Mouse (Mus musculus) liver, adult 2 months (tissue): ENCODE data around the gene Med15. TPM values are rescaled to one million over a fixed set of nuclear protein-coding genes. Genes with fewer than 3 reads are reported as not detected.

ENCODE experiments used
- DNase-seq: peaks from one replicate; pipeline ENCODE4 v3.0.0-alpha.2; 2011; ENCODE audit warnings: low read depth, low spot score; ENCODE audit errors: extremely low read depth
- H3K27ac ChIP-seq: fragments of 200-500 bp; replicated peaks from 2 replicates; pipeline ENCODE4 v1.5.1; 2012; ENCODE audit warnings: low read depth, mild to moderate bottlenecking, control low read depth, inconsistent platforms, low read length; ENCODE audit not compliant: insufficient read depth
- H3K27me3 ChIP-seq: fragments of 200-500 bp; 2 replicates; pipeline ENCODE4 v1.6.1; 2012; ENCODE audit warnings: mild to moderate bottlenecking, moderate library complexity, low read length, inconsistent platforms; ENCODE audit not compliant: control insufficient read depth, insufficient read depth
- H3K36me3 ChIP-seq: fragments of 200-500 bp; 2 replicates; pipeline ENCODE4 v1.6.1; 2012; ENCODE audit warnings: low read length, inconsistent platforms; ENCODE audit not compliant: control insufficient read depth, insufficient read depth
- H3K4me1 ChIP-seq: fragments of 200-500 bp; 2 replicates; pipeline ENCODE4 v1.6.1; 2011; ENCODE audit warnings: low read length; ENCODE audit not compliant: control insufficient read depth, insufficient read depth
- H3K4me3 ChIP-seq: fragments of 200-500 bp; 2 replicates; pipeline ENCODE4 v1.5.1; 2011; ENCODE audit warnings: low read depth, mild to moderate bottlenecking, control low read depth, low read length, moderate library complexity; ENCODE audit not compliant: insufficient read depth
- H3K79me2 ChIP-seq: fragments of 200-500 bp; 2 replicates; pipeline ENCODE4 v1.6.1; 2012; ENCODE audit warnings: inconsistent platforms, mild to moderate bottlenecking, low read length, moderate library complexity; ENCODE audit not compliant: control insufficient read depth, insufficient read depth
- H3K9ac ChIP-seq: fragments of 200-500 bp; 2 replicates; pipeline ENCODE4 v1.6.1; 2012; ENCODE audit warnings: low read depth, mild to moderate bottlenecking, control low read depth, inconsistent platforms, low read length
- CTCF ChIP-seq: fragments of 200-500 bp; IDR thresholded peaks from 2 replicates; pipeline ENCODE4 v1.5.1; 2011; ENCODE audit warnings: low read depth, low read length, control low read depth
- POLR2A ChIP-seq: fragments of 200-500 bp; IDR thresholded peaks from 2 replicates; pipeline ENCODE4 v1.6.1; 2011; ENCODE audit warnings: low read length, control low read depth; ENCODE audit not compliant: insufficient read depth; ENCODE audit errors: extremely low read depth
- WGBS: fragments of 180-500 bp; shearing (Covaris S2); methylation state at CpG from one replicate; pipeline ENCODE4 v1.1.7; 2018; 5-methylcytosine and 5-hydroxymethylcytosine counted together
- polyA plus RNA-seq: library from polyadenylated mRNA; depleted of rRNA; stranded (reverse); fragments of >200 nt; gene quantifications from 2 replicates; pipeline ENCODE4 v1.2.3, GENCODE M21; 2012
- total RNA-seq: library from RNA; depleted of rRNA; stranded (reverse); fragments of >200 nt; gene quantifications from 2 replicates; pipeline ENCODE4 v1.2.3, GENCODE M21; 2014

Med15 gene
- total and polyA plus RNA-seq, 2 experiments: 14.8 to 49.7 TPM

DNA sequence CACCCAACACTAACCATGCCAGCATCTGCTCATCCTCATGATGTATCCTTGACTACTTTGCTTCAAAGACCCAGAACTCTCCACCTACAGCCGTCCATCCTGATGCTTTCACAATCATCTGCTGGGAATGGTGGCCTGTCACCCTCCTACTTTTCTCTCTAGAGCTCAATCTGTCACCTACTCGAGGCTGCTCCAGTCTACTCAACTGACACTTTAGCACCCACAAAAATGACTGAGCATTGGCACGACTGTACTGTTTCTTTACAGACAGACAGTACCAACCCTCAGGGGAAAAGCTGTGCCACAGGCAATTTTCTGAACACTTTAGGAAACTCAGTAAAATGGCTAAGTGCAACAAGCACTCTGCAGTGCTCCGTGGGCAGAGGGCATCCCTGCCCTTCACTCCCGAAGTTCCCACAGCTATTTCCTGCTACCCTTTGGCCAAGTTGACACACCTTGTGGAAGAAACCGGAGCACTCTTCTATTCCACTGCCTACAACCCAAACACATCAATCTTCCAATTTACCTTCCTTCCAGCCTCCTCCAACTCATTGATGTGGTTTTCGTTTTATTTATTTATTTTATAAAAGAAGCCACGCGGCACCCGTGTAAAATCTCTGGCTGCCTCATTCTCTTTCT is 10.8 kb downstream of the Med15 start:
- WGBS: under 1% methylated on average over 10 of the region's 10 CpGs
- DNase-seq: peak; percentile 58
- Histone ChIP-seq H3K36me3 (no peaks in the 10 kb centered on the region), H3K79me2 (peaks cover 27% of the 10 kb centered on the region; the same call in 1 of the 2 replicates), H3K4me1 (peaks cover 12% of the 10 kb centered on the region), H3K9ac (peak overlapping the region; percentile 100), H3K27ac (peak overlapping the region; percentile 93), H3K4me3 (peak overlapping the region; percentile 100), H3K27me3 (no peaks in the 10 kb centered on the region)
- no peak for TF ChIP-seq POLR2A
- no peak for TF ChIP-seq CTCF

GRCm38 (mm10) chr16:17721114-17721808 is 11.4 kb downstream of the Med15 start:
- Histone ChIP-seq H3K4me1 (peaks cover 12% of the 10 kb centered on the region), H3K27ac (no peak overlapping the region), H3K4me3 (no peak overlapping the region), H3K27me3 (no peaks in the 10 kb centered on the region), H3K79me2 (peaks cover 27% of the 10 kb centered on the region; the same call in 1 of the 2 replicates), H3K9ac (no peak overlapping the region), H3K36me3 (no peaks in the 10 kb centered on the region)
- 43% methylated on average over 9 of the region's 9 CpGs for WGBS
- TF ChIP-seq CTCF (no peak), POLR2A (no peak)
- no peak for DNase-seq

GRCm38 (mm10) chr16:17717791-17718190 is 14.9 kb downstream of the Med15 start:
- Histone ChIP-seq H3K79me2 (peaks cover 44% of the 10 kb centered on the region), H3K36me3 (no peaks in the 10 kb centered on the region), H3K9ac (no peak overlapping the region), H3K27me3 (no peaks in the 10 kb centered on the region), H3K27ac (no peak overlapping the region), H3K4me3 (no peak overlapping the region), H3K4me1 (peaks cover 12% of the 10 kb centered on the region)
- 52% methylated on average over 1 of the region's 1 CpGs for WGBS
- TF ChIP-seq CTCF (no peak), POLR2A (no peak)
- DNase-seq: peak; percentile 76

DNA sequence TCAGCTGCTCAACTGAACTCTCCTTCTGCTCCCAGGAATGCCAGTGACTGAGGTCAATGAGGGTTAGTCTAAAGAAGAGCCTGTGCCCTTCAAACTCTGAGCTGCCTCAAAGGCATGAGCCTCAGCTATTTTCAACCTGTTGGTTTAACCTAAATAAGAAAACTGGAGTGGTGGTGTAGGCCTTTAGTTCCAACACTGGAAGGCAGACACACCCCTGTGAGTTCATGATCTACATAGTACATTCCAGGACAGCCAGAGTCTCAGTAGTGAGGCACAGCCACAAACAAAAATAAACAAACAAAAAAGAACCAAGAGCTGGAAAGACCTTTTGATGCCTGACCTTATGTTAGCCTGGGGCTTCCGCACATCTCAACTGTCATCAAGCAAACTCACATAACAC is 25.1 kb downstream of the Med15 start:
- H3K27me3 ChIP-seq: no peaks in the 10 kb centered on the region
- WGBS: 69% methylated on average over 1 of the region's 1 CpGs
- peaks cover 31% of the 10 kb centered on the region; the same call in 1 of the 2 replicates for H3K79me2 ChIP-seq

DNA sequence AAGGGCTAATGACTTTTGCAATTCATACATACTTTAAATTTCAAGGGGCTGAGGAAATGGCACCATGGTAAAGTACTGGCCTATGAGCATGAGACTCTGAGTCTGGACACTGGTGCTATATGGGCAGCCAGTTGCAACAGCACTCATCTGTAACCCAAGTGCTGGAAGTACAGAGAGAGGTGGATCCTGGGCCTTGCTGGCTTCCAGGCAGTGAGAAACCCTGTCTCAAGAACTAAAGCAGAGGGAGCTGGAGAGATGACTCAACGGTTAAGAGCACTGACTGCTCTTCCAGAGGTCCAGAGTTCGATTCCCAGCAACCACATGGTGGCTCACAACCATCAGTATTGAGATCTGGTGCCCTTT is 31.7 kb downstream of the Med15 start:
- Histone ChIP-seq H3K4me3 (no peak overlapping the region), H3K27ac (no peak overlapping the region), H3K27me3 (no peaks in the 10 kb centered on the region), H3K4me1 (peaks cover 2% of the 10 kb centered on the region), H3K79me2 (peaks cover 14% of the 10 kb centered on the region; the same call in 1 of the 2 replicates), H3K36me3 (peaks cover 12% of the 10 kb centered on the region; the same call in 1 of the 2 replicates), H3K9ac (no peak overlapping the region)
- DNase-seq: no peak
- TF ChIP-seq CTCF: no peak
- TF ChIP-seq POLR2A: no peak
- WGBS: 64% methylated on average over 2 of the region's 2 CpGs

More for the DNA sequence above, 25.1 kb downstream of the Med15 start:
- H3K36me3 ChIP-seq: peaks cover 2% of the 10 kb centered on the region; the same call in 1 of the 2 replicates
- no peak overlapping the region for H3K27ac ChIP-seq
- TF ChIP-seq POLR2A (no peak), CTCF (no peak)
- H3K4me1 ChIP-seq: peaks cover 2% of the 10 kb centered on the region
- DNase-seq: no peak
- H3K4me3 ChIP-seq: no peak overlapping the region
- H3K9ac ChIP-seq: no peak overlapping the region
